Comparison of ENCODE assay signal across 16 mouse cellular contexts in the genomic region with DNA sequence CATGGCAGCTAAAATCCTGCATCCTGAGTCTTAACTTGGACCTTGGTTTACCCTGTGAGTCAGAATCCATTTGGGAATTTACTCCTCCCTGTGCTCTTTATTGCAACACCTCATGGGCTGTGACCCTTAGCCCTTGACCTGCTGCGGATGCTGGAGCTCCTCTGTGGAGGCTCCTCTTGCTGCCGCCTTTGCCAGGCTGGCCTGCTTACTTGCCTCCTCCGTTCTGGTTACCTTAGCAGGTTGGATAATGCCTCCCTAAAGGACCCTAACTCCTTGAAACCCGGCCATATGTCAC. TPM values are rescaled to one million over a fixed set of nuclear protein-coding genes. Genes with fewer than 3 reads are reported as not detected.
DNase-seq lines count a peak whose midpoint lies in the region; ATAC-seq lines count a peak whose summit lies in the region.
"Had no signal": no experiment of that assay in that cellular context is flagged by ENCODE, and none has a peak within 500 bp of the region (broad histone marks: within the 10 kb centered on the region; RNA-seq: fewer than 3 reads in every experiment).

No protein-coding gene starts in this region.

- no peak for ATAC-seq in kidney, embryonic 15.5 days (replicated peaks; ENCODE audit: low FRiP score)
- ATAC-seq in granulocyte monocyte progenitor cell, adult 5-6 weeks (replicated peaks; ENCODE audit: poor library complexity, severe bottlenecking): peak; percentile 21
- ATAC-seq in liver, embryonic 15.5 days (ENCODE audit: insufficient read depth): 0 out of 2 replicates have a peak, but pooled peaks have one; percentile 37
- ATAC-seq: midbrain, embryonic 13.5 days had no signal

- no peaks in the 10 kb centered on the region for H3K4me1 ChIP-seq in kidney, embryonic 15.5 days
- H3K4me1 ChIP-seq in liver, embryonic 15.5 days (replicated peaks): peaks cover 14% of the 10 kb centered on the region
- H3K4me1 ChIP-seq: limb, embryonic 13.5 days; midbrain, embryonic 13.5 days had no signal

- no peak overlapping the region for H3K4me2 ChIP-seq in kidney, embryonic 15.5 days
- H3K4me2 ChIP-seq in liver, embryonic 15.5 days: no peak overlapping the region
- H3K4me2 ChIP-seq: limb, embryonic 13.5 days; midbrain, embryonic 13.5 days had no signal

- peaks cover 48% of the 10 kb centered on the region for H3K36me3 ChIP-seq in kidney, embryonic 15.5 days
- H3K36me3 ChIP-seq in liver, embryonic 15.5 days (replicated peaks): peaks cover 14% of the 10 kb centered on the region; the same call in 1 of the 2 replicates

- H3K27me3 ChIP-seq in kidney, embryonic 15.5 days: no peaks in the 10 kb centered on the region
- H3K27me3 ChIP-seq in liver, embryonic 15.5 days: no peaks in the 10 kb centered on the region
- H3K27me3 ChIP-seq: limb, embryonic 13.5 days; midbrain, embryonic 13.5 days had no signal

- no peak overlapping the region for H3K4me3 ChIP-seq in kidney, embryonic 15.5 days (replicated peaks)
- H3K4me3 ChIP-seq in liver, embryonic 15.5 days (replicated peaks): no peak overlapping the region
- H3K4me3 ChIP-seq: heart, adult 2 months; limb, embryonic 13.5 days; midbrain, embryonic 13.5 days had no signal

- no peak overlapping the region for H3K27ac ChIP-seq in kidney, embryonic 15.5 days
- H3K27ac ChIP-seq in liver, embryonic 15.5 days (replicated peaks): no peak overlapping the region
- H3K27ac ChIP-seq: heart, adult 2 months; limb, embryonic 13.5 days; midbrain, embryonic 13.5 days had no signal

- no peaks in the 10 kb centered on the region for H3K9me3 ChIP-seq in kidney, embryonic 15.5 days (replicated peaks)
- H3K9me3 ChIP-seq in liver, embryonic 15.5 days (replicated peaks): no peaks in the 10 kb centered on the region
- H3K9me3 ChIP-seq: limb, embryonic 13.5 days; midbrain, embryonic 13.5 days had no signal

- DNase-seq in kidney, postnatal 36 days: peak; percentile 39 to 44
- no peak for DNase-seq in right cerebral cortex, postnatal 4 days
- no peak for DNase-seq in layer of hippocampus, postnatal 14 days (ENCODE audit: low spot score in 2 of 2)
- no peak for DNase-seq in embryo, embryonic 10 days (ENCODE audit: low spot score)
- DNase-seq: cerebellum, adult 2 months; heart, postnatal 36 days; kidney, adult 8-10 months; layer of hippocampus, postnatal 36 days; thymus, adult 2 months had no signal

- 63% methylated on average over 4 of the region's 4 CpGs for WGBS in kidney, embryonic 15.5 days
- 73% methylated on average over 4 of the region's 4 CpGs for WGBS in liver, embryonic 15.5 days (ENCODE audit: insufficient replicate concordance)

- H3K9ac ChIP-seq in kidney, embryonic 15.5 days: no peak overlapping the region
- no peak overlapping the region for H3K9ac ChIP-seq in liver, embryonic 15.5 days
- H3K9ac ChIP-seq: limb, embryonic 13.5 days; midbrain, embryonic 13.5 days had no signal

RNA-seq across cellular contexts. Expression of a gene that starts 31.7 kb away (rescaled TPM):
- 0.48 TPM in 1 of 2 replicates, not detected in the other for polyA plus RNA-seq in kidney, embryonic 15.5 days (2015; fragmentation: Nextera tagmentation; extraction: Ambion mirVana)
- not detected in 2 replicates for total RNA-seq in granulocyte monocyte progenitor cell, adult 5-6 weeks (2014; fragmentation: Nextera tagmentation)
- total RNA-seq in granulocyte monocyte progenitor cell, adult 5-6 weeks (2017): not detected in 2 replicates
- 27.6 and 60.4 TPM in 2 replicates for polyA plus RNA-seq in liver, embryonic 15.5 days (2015; fragmentation: Nextera tagmentation; extraction: Ambion mirVana)
- total RNA-seq in layer of hippocampus, postnatal 14 days (2021): not detected
- total RNA-seq: layer of hippocampus, postnatal 36 days had no signal
- polyA plus RNA-seq: frontal cortex, adult 2 months; limb, embryonic 13.5 days; midbrain, embryonic 13.5 days had no signal

Comparison
In these comparisons a context has a peak if more than half of its experiments do, and no peak if none do; other contexts are left out.
1. DNase-seq: peak in kidney, postnatal 36 days (2 of 2); none in right cerebral cortex, postnatal 4 days (single experiment), layer of hippocampus, postnatal 14 days (0 of 2) and embryo, embryonic 10 days (single experiment).